Mouse (Mus musculus): ENCODE results near the gene Pip4k2a. TPM values are rescaled to one million over a fixed set of nuclear protein-coding genes. Genes with fewer than 3 reads are reported as not detected.

The Pip4k2a gene
- polyA plus RNA-seq, 1 experiment from 2014 or later, result 8.6 TPM

- 33% methylated on average over 7 of the region's 7 CpGs for WGBS
Measured at GRCm38 (mm10) chr2:18933418-18933817, 64.5 kb downstream of the Pip4k2a start.

GRCm38 (mm10) chr2:18930318-18931060, 67.4 kb downstream of the Pip4k2a start:
- no peak overlapping the region for H3K4me2 ChIP-seq (replicated peaks)
- H3K9ac ChIP-seq, result no peak overlapping the region
- no peaks in the 10 kb centered on the region for H3K9me3 ChIP-seq
- H3K36me3 ChIP-seq, result no peaks in the 10 kb centered on the region
- WGBS, result 80% methylated on average over 13 of the region's 13 CpGs
- ATAC-seq (ENCODE audit: low FRiP score, low read depth), result no peak
- H3K4me3 ChIP-seq, result no peak overlapping the region
- H3K4me1 ChIP-seq, result peaks cover 29% of the 10 kb centered on the region
- H3K27ac ChIP-seq, result no peak overlapping the region
- H3K27me3 ChIP-seq, result peaks cover 8% of the 10 kb centered on the region

More at GRCm38 (mm10) chr2:18933418-18933817, 64.5 kb downstream of the Pip4k2a start:
- Histone ChIP-seq H3K4me1 (peaks cover 28% of the 10 kb centered on the region), H3K27ac (no peak overlapping the region), H3K27me3 (peaks cover 24% of the 10 kb centered on the region), H3K36me3 (no peaks in the 10 kb centered on the region), H3K9me3 (no peaks in the 10 kb centered on the region), H3K9ac (no peak overlapping the region), H3K4me3 (no peak overlapping the region), H3K4me2 (replicated peaks) (0 out of 2 replicates have a peak overlapping the region, but pooled peaks have one; percentile 11)
- no peak for ATAC-seq (ENCODE audit: low FRiP score, low read depth)

- Histone ChIP-seq H3K27ac (no peak overlapping the region), H3K27me3 (peaks cover 3% of the 10 kb centered on the region; the same call in 1 of the 2 replicates), H3K36me3 (no peaks in the 10 kb centered on the region), H3K9me3 (no peaks in the 10 kb centered on the region), H3K9ac (no peak overlapping the region), H3K4me3 (no peak overlapping the region), H3K4me2 (replicated peaks) (no peak overlapping the region), H3K4me1 (peaks cover 34% of the 10 kb centered on the region)
- ATAC-seq (ENCODE audit: low FRiP score, low read depth), result no peak
- 70% methylated on average over 7 of the region's 7 CpGs for WGBS
Measured at GRCm38 (mm10) chr2:18928597-18929257, 69.2 kb downstream of the Pip4k2a start.

GRCm38 (mm10) chr2:18928196-18928595, 69.7 kb downstream of the Pip4k2a start:
- no peak for ATAC-seq (ENCODE audit: low FRiP score, low read depth)
- WGBS, result 44% methylated on average over 8 of the region's 8 CpGs

GRCm38 (mm10) chr2:18923806-18924595, 73.9 kb downstream of the Pip4k2a start:
- Histone ChIP-seq H3K4me1 (peaks cover 30% of the 10 kb centered on the region), H3K9me3 (no peaks in the 10 kb centered on the region), H3K36me3 (no peaks in the 10 kb centered on the region), H3K27ac (no peak overlapping the region; the same call in 1 of the 2 replicates), H3K4me3 (no peak overlapping the region), H3K27me3 (no peaks in the 10 kb centered on the region), H3K4me2 (replicated peaks) (peak overlapping the region; percentile 9; the same call in 1 of the 2 replicates), H3K9ac (no peak overlapping the region)
- ATAC-seq (ENCODE audit: low FRiP score, low read depth), result no peak
- 39% methylated on average over 17 of the region's 17 CpGs for WGBS

More at GRCm38 (mm10) chr2:18928196-18928595, 69.7 kb downstream of the Pip4k2a start:
- Histone ChIP-seq H3K27me3 (no peaks in the 10 kb centered on the region), H3K27ac (no peak overlapping the region), H3K9me3 (no peaks in the 10 kb centered on the region), H3K4me1 (peaks cover 31% of the 10 kb centered on the region), H3K4me2 (replicated peaks) (no peak overlapping the region), H3K36me3 (no peaks in the 10 kb centered on the region), H3K9ac (no peak overlapping the region), H3K4me3 (no peak overlapping the region)

GRCm38 (mm10) chr2:18923098-18923649, 74.8 kb downstream of the Pip4k2a start:
- ATAC-seq (ENCODE audit: low FRiP score, low read depth), result no peak
- Histone ChIP-seq H3K27me3 (no peaks in the 10 kb centered on the region), H3K27ac (no peak overlapping the region), H3K9me3 (no peaks in the 10 kb centered on the region), H3K4me2 (replicated peaks) (no peak overlapping the region), H3K9ac (no peak overlapping the region), H3K4me1 (peaks cover 33% of the 10 kb centered on the region), H3K36me3 (no peaks in the 10 kb centered on the region), H3K4me3 (no peak overlapping the region)
- 80% methylated on average over 9 of the region's 9 CpGs for WGBS

GRCm38 (mm10) chr2:18921570-18922180, 76.3 kb downstream of the Pip4k2a start:
- Histone ChIP-seq H3K4me2 (replicated peaks) (no peak overlapping the region), H3K27me3 (no peaks in the 10 kb centered on the region), H3K4me1 (peaks cover 25% of the 10 kb centered on the region), H3K9me3 (no peaks in the 10 kb centered on the region), H3K4me3 (no peak overlapping the region), H3K36me3 (no peaks in the 10 kb centered on the region), H3K27ac (no peak overlapping the region), H3K9ac (no peak overlapping the region)
- 53% methylated on average over 1 of the region's 1 CpGs for WGBS
- ATAC-seq (ENCODE audit: low FRiP score, low read depth), result no peak

- H3K4me3 ChIP-seq, result no peak overlapping the region
- H3K27ac ChIP-seq, result no peak overlapping the region
- H3K9ac ChIP-seq, result no peak overlapping the region
- peaks cover 33% of the 10 kb centered on the region for H3K4me1 ChIP-seq
- H3K4me2 ChIP-seq (replicated peaks), result no peak overlapping the region
- peak; percentile 74 for ATAC-seq (ENCODE audit: low FRiP score, low read depth)
- H3K27me3 ChIP-seq, result no peaks in the 10 kb centered on the region
- H3K9me3 ChIP-seq, result no peaks in the 10 kb centered on the region
- WGBS, result 22% methylated on average over 2 of the region's 2 CpGs
- H3K36me3 ChIP-seq, result no peaks in the 10 kb centered on the region
Measured at GRCm38 (mm10) chr2:18920461-18920877, 77.5 kb downstream of the Pip4k2a start.

GRCm38 (mm10) chr2:18919797-18920354, 78.0 kb downstream of the Pip4k2a start:
- Histone ChIP-seq H3K27me3 (no peaks in the 10 kb centered on the region), H3K9ac (no peak overlapping the region), H3K4me3 (no peak overlapping the region), H3K4me1 (peaks cover 36% of the 10 kb centered on the region), H3K27ac (no peak overlapping the region), H3K36me3 (no peaks in the 10 kb centered on the region), H3K9me3 (no peaks in the 10 kb centered on the region), H3K4me2 (replicated peaks) (no peak overlapping the region)
- 43% methylated on average over 5 of the region's 5 CpGs for WGBS
- ATAC-seq (ENCODE audit: low FRiP score, low read depth), result 0 out of 2 replicates have a peak, but pooled peaks have one; percentile 21

- no peaks in the 10 kb centered on the region for H3K36me3 ChIP-seq
- 84% methylated on average over 2 of the region's 2 CpGs for WGBS
- no peak overlapping the region for H3K9ac ChIP-seq
- no peak overlapping the region for H3K4me3 ChIP-seq
- peaks cover 38% of the 10 kb centered on the region for H3K4me1 ChIP-seq
- H3K27me3 ChIP-seq, result no peaks in the 10 kb centered on the region
- H3K9me3 ChIP-seq, result no peaks in the 10 kb centered on the region
- ATAC-seq (ENCODE audit: low FRiP score, low read depth), result no peak
- H3K27ac ChIP-seq, result no peak overlapping the region
- no peak overlapping the region for H3K4me2 ChIP-seq (replicated peaks)
Measured at GRCm38 (mm10) chr2:18917838-18918237, 80.1 kb downstream of the Pip4k2a start.

GRCm38 (mm10) chr2:18917380-18917750, 80.6 kb downstream of the Pip4k2a start:
- H3K4me3 ChIP-seq, result no peak overlapping the region
- WGBS, result 84% methylated on average over 1 of the region's 1 CpGs
- H3K27me3 ChIP-seq, result no peaks in the 10 kb centered on the region
- H3K27ac ChIP-seq, result no peak overlapping the region
- ATAC-seq (ENCODE audit: low FRiP score, low read depth), result no peak
- no peak overlapping the region for H3K9ac ChIP-seq
- H3K9me3 ChIP-seq, result no peaks in the 10 kb centered on the region
- H3K4me2 ChIP-seq (replicated peaks), result no peak overlapping the region
- H3K36me3 ChIP-seq, result no peaks in the 10 kb centered on the region
- peaks cover 38% of the 10 kb centered on the region for H3K4me1 ChIP-seq
